Mouse (Mus musculus): Measurements from ENCODE around the gene Trpv1.

Trpv1 gene

GRCm38 (mm10) chr11:73235990-73236701, 2.1 kb downstream of the Trpv1 start:
- no peak for DNase-seq (ENCODE audit: low spot score)

GRCm38 (mm10) chr11:73236731-73237130, 2.6 kb downstream of the Trpv1 start:
- DNase-seq (ENCODE audit: low spot score): no peak

GRCm38 (mm10) chr11:73242199-73242598, 8.1 kb downstream of the Trpv1 start:
- DNase-seq (ENCODE audit: low spot score): no peak

GRCm38 (mm10) chr11:73242777-73243176, 8.7 kb downstream of the Trpv1 start:
- DNase-seq (ENCODE audit: low spot score): no peak

- DNase-seq (ENCODE audit: low spot score): no peak
These were observed 23.4 kb downstream of the Trpv1 start for GRCm38 (mm10) chr11:73257362-73257945.

- DNase-seq (ENCODE audit: low spot score): no peak
These were observed 24.6 kb downstream of the Trpv1 start for GRCm38 (mm10) chr11:73258664-73259063.

- no peak for DNase-seq (ENCODE audit: low spot score)
These were observed 26.4 kb downstream of the Trpv1 start for GRCm38 (mm10) chr11:73260457-73260856.

- no peak for DNase-seq (ENCODE audit: low spot score)
These were observed 27.3 kb downstream of the Trpv1 start for GRCm38 (mm10) chr11:73261385-73261784.

- no peak for DNase-seq (ENCODE audit: low spot score)
These were observed 33.2 kb downstream of the Trpv1 start, which contains the start of gene Trpv3 for GRCm38 (mm10) chr11:73267267-73267666. Trpv3 (plus strand) TSS chr11:73267388.

GRCm38 (mm10) chr11:73274821-73275220, 40.7 kb downstream of the Trpv1 start:
- no peak for DNase-seq (ENCODE audit: low spot score)

GRCm38 (mm10) chr11:73280710-73281109, 46.6 kb downstream of the Trpv1 start:
- DNase-seq (ENCODE audit: low spot score): peak; percentile 12

- peak; percentile 56 for DNase-seq (ENCODE audit: low spot score)
These were observed 47.5 kb downstream of the Trpv1 start for GRCm38 (mm10) chr11:73281528-73282027.

- no peak for DNase-seq (ENCODE audit: low spot score)
These were observed 49.3 kb downstream of the Trpv1 start for GRCm38 (mm10) chr11:73283369-73283768.

GRCm38 (mm10) chr11:73283926-73284325, 49.8 kb downstream of the Trpv1 start:
- DNase-seq (ENCODE audit: low spot score): no peak

- no peak for DNase-seq (ENCODE audit: low spot score)
These were observed 50.3 kb downstream of the Trpv1 start for GRCm38 (mm10) chr11:73284351-73284750.

- no peak for DNase-seq (ENCODE audit: low spot score)
These were observed 55.5 kb downstream of the Trpv1 start for GRCm38 (mm10) chr11:73289621-73290020.

- DNase-seq (ENCODE audit: low spot score): no peak
These were observed 69.0 kb downstream of the Trpv1 start for GRCm38 (mm10) chr11:73303123-73303522.

Measured in T-cell, adult 2 months (primary cell).